In the genomic region with DNA sequence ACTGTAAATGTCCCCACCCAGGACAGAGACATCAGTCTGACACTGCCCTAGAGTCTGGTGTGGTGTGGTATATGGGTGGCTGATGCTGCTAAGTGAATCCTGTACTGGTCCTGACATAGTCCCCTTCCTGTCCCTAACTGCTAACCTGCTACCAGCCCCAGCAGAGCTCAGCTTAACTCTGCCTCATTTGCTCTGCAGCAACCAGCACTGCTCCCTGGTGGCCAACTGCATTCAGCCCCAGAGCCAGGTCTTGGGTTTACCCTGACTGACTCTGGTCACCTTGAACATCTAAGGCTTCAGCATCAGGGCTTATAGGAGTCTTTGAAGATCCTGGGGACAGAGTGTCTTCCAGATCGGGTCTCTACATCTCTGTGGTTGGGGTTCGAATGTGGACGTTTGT, we compare ENCODE assay signal across 14 mouse cellular contexts. TPM values are rescaled to one million over a fixed set of nuclear protein-coding genes. Genes with fewer than 3 reads are reported as not detected.
DNase-seq lines count a peak whose midpoint lies in the region; ATAC-seq and TF ChIP-seq lines count a peak whose summit lies in the region.
"Had no signal": no experiment of that assay in that cellular context is flagged by ENCODE, and none has a peak within 500 bp of the region (broad histone marks: within the 10 kb centered on the region; RNA-seq: fewer than 3 reads in every experiment).

No protein-coding gene starts in this region.

- 88% methylated on average over 3 of the region's 3 CpGs for WGBS in kidney, adult 2 months
- WGBS in kidney, embryonic 14.5 days = 93% methylated on average over 3 of the region's 3 CpGs
- WGBS in olfactory bulb, adult 2 months = 89% methylated on average over 3 of the region's 3 CpGs
- WGBS in cerebellum, adult 2 months = 86% methylated on average over 3 of the region's 3 CpGs

- H3K27me3 ChIP-seq in kidney, adult 2 months (replicated peaks; ENCODE audit: control insufficient read depth, insufficient read depth, low read length) = no peaks in the 10 kb centered on the region
- no peaks in the 10 kb centered on the region; the same call in 1 of the 2 replicates for H3K27me3 ChIP-seq in kidney, embryonic 14.5 days (ENCODE audit: control insufficient read depth, insufficient read depth, low read length)
- no peaks in the 10 kb centered on the region for H3K27me3 ChIP-seq in cerebellum, adult 2 months (ENCODE audit: control insufficient read depth, insufficient read depth, low read length)
- H3K27me3 ChIP-seq: midbrain, embryonic 15.5 days had no signal

- no peak overlapping the region for H3K4me3 ChIP-seq in kidney, adult 2 months (ENCODE audit: insufficient read depth, low read depth, low read length)
- H3K4me3 ChIP-seq in kidney, embryonic 14.5 days (ENCODE audit: low read length) = no peak overlapping the region
- H3K4me3 ChIP-seq in olfactory bulb, adult 2 months (ENCODE audit: insufficient read depth, low read depth, low read length) = no peak overlapping the region
- no peak overlapping the region for H3K4me3 ChIP-seq in cerebellum, adult 2 months (replicated peaks; ENCODE audit: insufficient read depth, low read depth, low read length)
- H3K4me3 ChIP-seq: heart, embryonic 13.5 days; midbrain, embryonic 15.5 days had no signal

- DNase-seq in kidney, adult 2 months = no peak
- peak; percentile 64 for DNase-seq in CD4-positive helper T cell, adult 2 months (ENCODE audit: low read depth, low spot score)
- peak; percentile 66 for DNase-seq in T-cell, adult 2 months (ENCODE audit: low spot score)
- no peak for DNase-seq in cerebellum, adult 2 months
- DNase-seq in left cerebral cortex, postnatal 25 days (ENCODE audit: low spot score in 2 of 2) = no peak
- DNase-seq: kidney, adult 18-20 months; layer of hippocampus, postnatal 36 days had no signal

- no peak overlapping the region for H3K4me2 ChIP-seq in kidney, embryonic 14.5 days (replicated peaks; ENCODE audit: low read depth, low read length)
- H3K4me2 ChIP-seq: heart, embryonic 13.5 days; midbrain, embryonic 15.5 days had no signal

- no peaks in the 10 kb centered on the region for H3K4me1 ChIP-seq in kidney, adult 2 months (ENCODE audit: control insufficient read depth, insufficient read depth, low read length)
- H3K4me1 ChIP-seq in kidney, embryonic 14.5 days (ENCODE audit: control insufficient read depth, insufficient read depth, low read length) = no peaks in the 10 kb centered on the region
- peaks cover 12% of the 10 kb centered on the region for H3K4me1 ChIP-seq in olfactory bulb, adult 2 months (ENCODE audit: control insufficient read depth, insufficient read depth, low read length)
- H3K4me1 ChIP-seq in cerebellum, adult 2 months (ENCODE audit: control insufficient read depth, insufficient read depth, low read length) = no peaks in the 10 kb centered on the region

- intact Hi-C loops in left cerebral cortex, postnatal 25 days (cut with DNase I) = no loop called here

- ATAC-seq in kidney, embryonic 14.5 days (ENCODE audit: low FRiP score, low TSS enrichment) = no peak
- ATAC-seq in erythroid progenitor cell, adult 5-6 weeks (replicated peaks; ENCODE audit: low FRiP score, poor library complexity, severe bottlenecking) = no peak
- ATAC-seq: forebrain, embryonic 16.5 days; midbrain, embryonic 15.5 days had no signal

- no peak overlapping the region for H3K27ac ChIP-seq in kidney, adult 2 months (ENCODE audit: insufficient read depth, low read depth, low read length)
- H3K27ac ChIP-seq in kidney, embryonic 14.5 days (ENCODE audit: low read depth, low read length) = no peak overlapping the region
- H3K27ac ChIP-seq in olfactory bulb, adult 2 months (ENCODE audit: insufficient read depth, low read depth, low read length) = no peak overlapping the region
- H3K27ac ChIP-seq in cerebellum, adult 2 months (ENCODE audit: insufficient read depth, low read length) = no peak overlapping the region
- H3K27ac ChIP-seq: heart, embryonic 13.5 days; midbrain, embryonic 15.5 days had no signal

- no peaks in the 10 kb centered on the region for H3K9me3 ChIP-seq in kidney, embryonic 14.5 days (ENCODE audit: control insufficient read depth, low read length)
- H3K9me3 ChIP-seq: midbrain, embryonic 15.5 days had no signal

- no peaks in the 10 kb centered on the region for H3K36me3 ChIP-seq in kidney, adult 2 months (ENCODE audit: control insufficient read depth, insufficient read depth, low read length)
- H3K36me3 ChIP-seq in kidney, embryonic 14.5 days (ENCODE audit: control insufficient read depth, insufficient read depth, low read length) = peaks cover 17% of the 10 kb centered on the region
- H3K36me3 ChIP-seq: G1E; midbrain, embryonic 15.5 days had no signal

- H3K9ac ChIP-seq in kidney, embryonic 14.5 days (ENCODE audit: low read depth, low read length) = no peak overlapping the region
- H3K9ac ChIP-seq: heart, embryonic 13.5 days; midbrain, embryonic 15.5 days had no signal

- TF ChIP-seq CTCF in kidney, adult 2 months (conservative IDR thresholded peaks at IDR 0.05; ENCODE audit: insufficient read depth, insufficient read length, low read depth, low read length) = 0 out of 2 replicates have a peak, but pooled peaks have one; percentile 18
- TF ChIP-seq CTCF in olfactory bulb, adult 2 months (IDR thresholded peaks at IDR 0.05; ENCODE audit: insufficient read depth, low read depth, low read length) = peak; percentile 26; the same call in 1 of the 2 replicates
- TF ChIP-seq CTCF in cerebellum, adult 2 months (IDR thresholded peaks at IDR 0.05; ENCODE audit: borderline replicate concordance, insufficient read depth, low read depth, low read length) = no peak

- TF ChIP-seq POLR2A in kidney, adult 2 months (IDR thresholded peaks at IDR 0.05; ENCODE audit: low read depth, low read length) = no peak
- no peak for TF ChIP-seq POLR2A in olfactory bulb, adult 2 months (IDR thresholded peaks at IDR 0.05; ENCODE audit: insufficient read depth, low read depth, low read length)
- TF ChIP-seq POLR2A in cerebellum, adult 2 months (IDR thresholded peaks at IDR 0.05; ENCODE audit: borderline replicate concordance, insufficient read depth, low read length) = no peak

RNA-seq across cellular contexts. Expression of a gene that starts 50.5 kb away (rescaled TPM):
- 7.6 and 10.7 TPM in 2 replicates for polyA plus RNA-seq in kidney, adult 2 months (2012; rRNA removed)
- polyA plus RNA-seq in kidney, embryonic 14.5 days (2014; fragmentation: Nextera tagmentation; extraction: Ambion mirVana) = 10.6 and 19.3 TPM in 2 replicates
- not detected in 2 replicates for polyA plus RNA-seq in olfactory bulb, adult 2 months (2012; ENCODE audit: insufficient read depth, insufficient read length, low replicate concordance, missing spikeins)
- polyA plus RNA-seq in cerebellum, adult 2 months (2012; rRNA removed) = 35.6 and 39.7 TPM in 2 replicates
- 10 to 100 TPM; 17.1 to 22.0 TPM for total RNA-seq in left cerebral cortex, postnatal 25 days (2021)
- 14.8 and 20.1 TPM in 2 replicates for total RNA-seq in erythroid progenitor cell, adult 5-6 weeks (2015; ENCODE audit: low replicate concordance)
- 5.4 and 8.7 TPM in 2 replicates for total RNA-seq in erythroid progenitor cell, adult 5-6 weeks (2017; ENCODE audit: low replicate concordance)
- polyA plus RNA-seq: G1E had no signal

Comparison
In these comparisons a context has a peak if more than half of its experiments do, and no peak if none do; other contexts are left out.
1. DNase-seq: peak in CD4-positive helper T cell, adult 2 months (single experiment) and T-cell, adult 2 months (single experiment); none in kidney, adult 2 months (single experiment), cerebellum, adult 2 months (0 of 2) and left cerebral cortex, postnatal 25 days (0 of 2).